Mouse (Mus musculus) forebrain, embryonic 11.5 days (tissue): Measurements from ENCODE around the gene St6galnac3. TPM values are rescaled to one million over a fixed set of nuclear protein-coding genes. Genes with fewer than 3 reads are reported as not detected.

Experiments used
- ATAC-seq: fragments of 200-750 bp; cut with Nextera tagmentation; replicated peaks from 2 replicates; pipeline ENCODE4 v1.8.0; 2017; ENCODE audit warnings: moderate TSS enrichment; ENCODE audit not compliant: low FRiP score
- DNase-seq: peaks from one replicate; pipeline ENCODE4 v3.0.0-alpha.2; 2017; ENCODE audit warnings: low spot score
- H3K27ac ChIP-seq: fragments of 300-500 bp; sonication (generic); 2 replicates; pipeline ENCODE4 v1.5.1; 2014; ENCODE audit warnings: low read depth, low read length
- H3K27me3 ChIP-seq: fragments of 300-500 bp; sonication (generic); 2 replicates; pipeline ENCODE4 v1.6.1; 2014; ENCODE audit warnings: mild to moderate bottlenecking, low read length, mixed read lengths; ENCODE audit not compliant: control insufficient read depth, insufficient read depth
- H3K36me3 ChIP-seq: fragments of 300-500 bp; sonication (generic); 2 replicates; pipeline ENCODE4 v1.6.1; 2014; ENCODE audit warnings: mild to moderate bottlenecking, low read length, moderate library complexity, mixed read lengths; ENCODE audit not compliant: control insufficient read depth, insufficient read depth
- H3K4me1 ChIP-seq: fragments of 300-500 bp; sonication (generic); replicated peaks from 2 replicates; pipeline ENCODE4 v1.6.1; 2014; ENCODE audit warnings: low read length, mixed read lengths; ENCODE audit not compliant: control insufficient read depth, insufficient read depth
- H3K4me2 ChIP-seq: fragments of 300-500 bp; sonication (generic); 2 replicates; pipeline ENCODE4 v1.6.1; 2014; ENCODE audit warnings: low read depth, mild to moderate bottlenecking, low read length, moderate library complexity, mixed read lengths; ENCODE audit not compliant: severe bottlenecking
- H3K4me3 ChIP-seq: fragments of 300-500 bp; sonication (generic); 2 replicates; pipeline ENCODE4 v1.5.1; 2014; ENCODE audit warnings: low read depth, low read length
- H3K9ac ChIP-seq: fragments of 300-500 bp; sonication (generic); 2 replicates; pipeline ENCODE4 v1.6.1; 2014; ENCODE audit warnings: low read length
- H3K9me3 ChIP-seq: fragments of 300-500 bp; sonication (generic); 2 replicates; pipeline ENCODE4 v1.6.1; 2016; ENCODE audit warnings: low read length, mixed read lengths; ENCODE audit not compliant: control insufficient read depth
- WGBS: fragments of 180-500 bp; shearing (Covaris S2); extraction: QIAGEN DNeasy Blood & Tissue Kit; methylation state at CpG from one replicate; pipeline ENCODE4 v1.1.7; 2014; 5-methylcytosine and 5-hydroxymethylcytosine counted together
- polyA plus RNA-seq: library from polyadenylated mRNA; unstranded; fragments of >200 nt; fragmentation: Nextera tagmentation; extraction: Ambion mirVana; gene quantifications from 2 replicates; pipeline ENCODE4 v1.2.1, GENCODE M21; 2014

St6galnac3 gene
- polyA plus RNA-seq, 1 experiment from 2014 or later, result 38.0 TPM

GRCm38 (mm10) chr3:153662796-153663195 is 62.2 kb downstream of the St6galnac3 start:
- Histone ChIP-seq H3K4me2 (no peak overlapping the region), H3K9ac (no peak overlapping the region), H3K4me1 (0 out of 2 replicates have a peak, but pooled peaks cover 4% of the 10 kb centered on the region), H3K36me3 (no peaks in the 10 kb centered on the region), H3K27me3 (no peaks in the 10 kb centered on the region), H3K9me3 (no peaks in the 10 kb centered on the region), H3K4me3 (no peak overlapping the region), H3K27ac (no peak overlapping the region)
- ATAC-seq, result no peak
- 92% methylated on average over 9 of the region's 9 CpGs for WGBS
- DNase-seq, result no peak

GRCm38 (mm10) chr3:153661927-153662326 is 63.0 kb downstream of the St6galnac3 start:
- DNase-seq, result no peak
- 90% methylated on average over 7 of the region's 7 CpGs for WGBS
- H3K4me2 ChIP-seq, result no peak overlapping the region
- H3K4me3 ChIP-seq, result no peak overlapping the region
- H3K27ac ChIP-seq, result no peak overlapping the region
- no peaks in the 10 kb centered on the region for H3K9me3 ChIP-seq
- H3K9ac ChIP-seq, result no peak overlapping the region
- no peak for ATAC-seq
- H3K4me1 ChIP-seq, result 0 out of 2 replicates have a peak, but pooled peaks cover 4% of the 10 kb centered on the region
- no peaks in the 10 kb centered on the region for H3K27me3 ChIP-seq
- H3K36me3 ChIP-seq, result no peaks in the 10 kb centered on the region

GRCm38 (mm10) chr3:153659575-153660168 is 65.3 kb downstream of the St6galnac3 start:
- H3K4me3 ChIP-seq, result no peak overlapping the region
- DNase-seq (no peak), ATAC-seq (0 out of 2 replicates have a peak, but pooled peaks have one; percentile 25)
- H3K9me3 ChIP-seq, result no peaks in the 10 kb centered on the region
- peak overlapping the region; percentile 21; the same call in 1 of the 2 replicates for H3K27ac ChIP-seq
- H3K27me3 ChIP-seq, result no peaks in the 10 kb centered on the region
- 0 out of 2 replicates have a peak, but pooled peaks cover 4% of the 10 kb centered on the region for H3K4me1 ChIP-seq
- 0 out of 2 replicates have a peak overlapping the region, but pooled peaks have one; percentile 10 for H3K9ac ChIP-seq
- no peak overlapping the region for H3K4me2 ChIP-seq
- 61% methylated on average over 15 of the region's 15 CpGs for WGBS
- H3K36me3 ChIP-seq, result no peaks in the 10 kb centered on the region

- DNase-seq, result no peak
- ATAC-seq, result peak; percentile 59; the same call in 1 of the 2 replicates
- 75% methylated on average over 22 of the region's 22 CpGs for WGBS
- Histone ChIP-seq H3K4me2 (no peak overlapping the region), H3K4me1 (0 out of 2 replicates have a peak, but pooled peaks cover 4% of the 10 kb centered on the region), H3K27me3 (no peaks in the 10 kb centered on the region), H3K4me3 (no peak overlapping the region), H3K9me3 (no peaks in the 10 kb centered on the region), H3K36me3 (no peaks in the 10 kb centered on the region), H3K9ac (no peak overlapping the region), H3K27ac (no peak overlapping the region)
Observed at GRCm38 (mm10) chr3:153658051-153658777, 66.8 kb downstream of the St6galnac3 start.

- Histone ChIP-seq H3K4me1 (0 out of 2 replicates have a peak, but pooled peaks cover 6% of the 10 kb centered on the region), H3K27me3 (no peaks in the 10 kb centered on the region), H3K9ac (no peak overlapping the region), H3K36me3 (no peaks in the 10 kb centered on the region), H3K9me3 (no peaks in the 10 kb centered on the region), H3K4me3 (no peak overlapping the region), H3K4me2 (no peak overlapping the region), H3K27ac (no peak overlapping the region)
- DNase-seq, result peak; percentile 76
- WGBS, result 28% methylated on average over 9 of the region's 9 CpGs
- ATAC-seq, result no peak
Observed at GRCm38 (mm10) chr3:153655071-153655470, 69.9 kb downstream of the St6galnac3 start.

GRCm38 (mm10) chr3:153652850-153653249 is 72.1 kb downstream of the St6galnac3 start:
- DNase-seq, result no peak
- H3K27me3 ChIP-seq, result no peaks in the 10 kb centered on the region
- H3K9ac ChIP-seq, result no peak overlapping the region
- no peaks in the 10 kb centered on the region for H3K36me3 ChIP-seq
- H3K9me3 ChIP-seq, result no peaks in the 10 kb centered on the region
- no peak overlapping the region for H3K27ac ChIP-seq
- WGBS, result 82% methylated on average over 3 of the region's 3 CpGs
- no peak for ATAC-seq
- H3K4me1 ChIP-seq, result 0 out of 2 replicates have a peak, but pooled peaks cover 2% of the 10 kb centered on the region
- H3K4me2 ChIP-seq, result no peak overlapping the region
- H3K4me3 ChIP-seq, result no peak overlapping the region

GRCm38 (mm10) chr3:153648713-153649112 is 76.3 kb downstream of the St6galnac3 start:
- H3K4me3 ChIP-seq, result no peak overlapping the region
- H3K9me3 ChIP-seq, result no peaks in the 10 kb centered on the region
- ATAC-seq, result no peak
- no peak for DNase-seq
- no peaks in the 10 kb centered on the region for H3K36me3 ChIP-seq
- no peak overlapping the region for H3K4me2 ChIP-seq
- no peak overlapping the region for H3K27ac ChIP-seq
- H3K27me3 ChIP-seq, result no peaks in the 10 kb centered on the region
- H3K9ac ChIP-seq, result no peak overlapping the region
- 81% methylated on average over 8 of the region's 8 CpGs for WGBS
- 0 out of 2 replicates have a peak, but pooled peaks cover 2% of the 10 kb centered on the region for H3K4me1 ChIP-seq

GRCm38 (mm10) chr3:153645803-153646202 is 79.2 kb downstream of the St6galnac3 start:
- H3K4me3 ChIP-seq, result no peak overlapping the region
- H3K27ac ChIP-seq, result no peak overlapping the region
- H3K36me3 ChIP-seq, result no peaks in the 10 kb centered on the region
- H3K27me3 ChIP-seq, result no peaks in the 10 kb centered on the region
- H3K4me1 ChIP-seq, result no peaks in the 10 kb centered on the region
- WGBS, result 81% methylated on average over 7 of the region's 7 CpGs
- H3K4me2 ChIP-seq, result no peak overlapping the region
- H3K9ac ChIP-seq, result no peak overlapping the region
- H3K9me3 ChIP-seq, result no peaks in the 10 kb centered on the region
- ATAC-seq, result no peak
- DNase-seq, result no peak
